Mouse (Mus musculus) c-Kit-positive CD71-negative TER-119-negative erythroid progenitor cells, embryonic 14.5 days (primary cell): ENCODE data around the gene Aifm2.

Experiments used
- DNase-seq: peaks from one replicate; pipeline ENCODE4 v3.0.0-alpha.2; 2013; ENCODE audit warnings: low read depth

Aifm2 gene

GRCm38 (mm10) chr10:61715996-61716864 is 1.2 kb downstream of the Aifm2 start:
- DNase-seq, result no peak

GRCm38 (mm10) chr10:61717406-61718296 is 2.6 kb downstream of the Aifm2 start:
- no peak for DNase-seq

- no peak for DNase-seq
Measured at GRCm38 (mm10) chr10:61720331-61720730, 5.3 kb downstream of the Aifm2 start.

GRCm38 (mm10) chr10:61722215-61722614 is 7.2 kb downstream of the Aifm2 start:
- no peak for DNase-seq

GRCm38 (mm10) chr10:61723271-61723670 is 8.2 kb downstream of the Aifm2 start:
- no peak for DNase-seq

GRCm38 (mm10) chr10:61729181-61729580 is 14.1 kb downstream of the Aifm2 start:
- no peak for DNase-seq

- DNase-seq, result no peak
Measured at GRCm38 (mm10) chr10:61730171-61730570, 15.1 kb downstream of the Aifm2 start.

GRCm38 (mm10) chr10:61734377-61734776 is 19.3 kb downstream of the Aifm2 start:
- peak; percentile 46 for DNase-seq

- no peak for DNase-seq
Measured at GRCm38 (mm10) chr10:61736671-61737078, 21.6 kb downstream of the Aifm2 start.

- no peak for DNase-seq
Measured at GRCm38 (mm10) chr10:61737537-61737936, 22.5 kb downstream of the Aifm2 start.

- DNase-seq, result no peak
Measured at GRCm38 (mm10) chr10:61738126-61738525, 23.1 kb downstream of the Aifm2 start.

- DNase-seq, result no peak
Measured at GRCm38 (mm10) chr10:61741306-61741705, 26.2 kb downstream of the Aifm2 start.

- no peak for DNase-seq
Measured at GRCm38 (mm10) chr10:61741873-61742272, 26.8 kb downstream of the Aifm2 start.

GRCm38 (mm10) chr10:61742336-61742735 is 27.3 kb downstream of the Aifm2 start:
- DNase-seq, result no peak

GRCm38 (mm10) chr10:61745133-61745532 is 30.1 kb downstream of the Aifm2 start:
- DNase-seq, result no peak

GRCm38 (mm10) chr10:61747302-61747701 is 32.2 kb downstream of the Aifm2 start:
- no peak for DNase-seq

- no peak for DNase-seq
Measured at GRCm38 (mm10) chr10:61750014-61750413, 35.0 kb downstream of the Aifm2 start.

- DNase-seq, result no peak
Measured at GRCm38 (mm10) chr10:61751534-61752219, 36.6 kb downstream of the Aifm2 start.

GRCm38 (mm10) chr10:61753071-61753470 is 38.0 kb downstream of the Aifm2 start:
- no peak for DNase-seq

GRCm38 (mm10) chr10:61757022-61757421 is 42.0 kb downstream of the Aifm2 start:
- no peak for DNase-seq

- no peak for DNase-seq
Measured at GRCm38 (mm10) chr10:61758904-61759303, 43.8 kb downstream of the Aifm2 start.

GRCm38 (mm10) chr10:61759869-61760268 is 44.8 kb downstream of the Aifm2 start:
- no peak for DNase-seq
